Mouse (Mus musculus) megakaryocyte-erythroid progenitor cell, adult 5-6 weeks (primary cell): ENCODE measurements around the gene Nkiras1. TPM values are rescaled to one million over a fixed set of nuclear protein-coding genes. Genes with fewer than 3 reads are reported as not detected.
"Not testable (repeated sequence)": the region's sequence is repeated elsewhere in the genome, so short reads cannot be mapped to it uniquely, and the experiment has no call there.

ENCODE experiments used
- ATAC-seq: replicated peaks from 2 replicates; pipeline ENCODE4 v1.8.0; 2016; ENCODE audit warnings: mild to moderate bottlenecking, inconsistent platforms; ENCODE audit not compliant: severe bottlenecking, poor library complexity, low FRiP score, low TSS enrichment
- total RNA-seq, 2 experiments: library from RNA; stranded (forward) in 1 of 2; stranded (reverse) in 1 of 2; fragments of 200-1000, 215-1000 nt in 1 of 2; fragments of >200 nt in 1 of 2; fragmentation: Nextera tagmentation in 1 of 2; gene quantifications; 2 replicates each; pipeline ENCODE4 v1.2.3; 2014 to 2017

Nkiras1 gene
- total RNA-seq (2014; fragmentation: Nextera tagmentation) (16.1 and 19.4 TPM in 2 replicates), total RNA-seq (2017) (9.0 and 11.5 TPM in 2 replicates)

- ATAC-seq = peak; percentile 98
Measured at GRCm38 (mm10) chr14:18270529-18271441, at the start of gene Nkiras1, which contains the start of gene Rpl15. TSS of gene Nkiras1 (plus strand) at chr14:18271136. TSS of gene Rpl15 (minus strand) at chr14:18271391.

- ATAC-seq = no peak
Measured at GRCm38 (mm10) chr14:18221977-18222376, 49.0 kb upstream of the Nkiras1 start.

GRCm38 (mm10) chr14:18225431-18225830 is 45.5 kb upstream of the Nkiras1 start:
- not testable (repeated sequence) for ATAC-seq

DNA sequence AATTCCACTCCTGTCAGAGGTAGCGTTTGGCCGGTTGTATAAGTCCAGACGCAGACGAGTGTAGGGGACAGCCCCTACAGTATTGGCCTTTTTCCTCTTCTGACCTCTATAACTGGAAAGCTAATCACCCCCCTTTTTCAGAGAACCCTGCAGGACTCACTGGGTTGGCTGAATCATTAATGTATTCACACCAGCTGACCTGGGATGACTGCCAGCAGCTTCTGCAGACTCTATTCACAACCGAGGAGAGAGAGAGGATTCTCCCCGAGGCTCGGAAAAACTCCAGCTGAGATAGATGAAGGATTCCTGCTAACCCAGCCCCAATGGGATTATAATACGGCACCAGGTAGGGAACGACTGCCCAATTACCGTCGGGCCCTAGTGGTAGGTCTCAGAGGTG is 44.8 kb upstream of the Nkiras1 start:
- ATAC-seq = not testable (repeated sequence)

DNA sequence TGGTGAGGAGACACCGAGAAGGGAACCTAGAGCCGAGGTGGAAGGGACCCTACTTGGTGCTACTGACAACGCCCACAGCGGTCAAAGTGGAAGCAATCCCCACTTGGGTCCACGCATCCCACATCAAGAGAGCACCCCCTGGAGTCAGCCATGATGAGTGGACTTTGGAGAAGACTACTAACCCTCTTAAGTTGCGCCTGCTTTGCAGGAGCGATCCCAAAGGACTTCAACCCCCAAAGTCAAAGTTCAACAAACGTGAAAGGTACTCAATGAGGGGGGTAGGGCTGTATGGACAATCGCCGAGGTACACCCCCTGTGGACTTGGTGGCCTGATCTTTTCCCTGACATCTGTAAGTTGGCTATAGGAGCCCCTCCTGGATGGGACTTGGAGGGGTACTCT is 41.2 kb upstream of the Nkiras1 start:
- ATAC-seq = not testable (repeated sequence)

DNA sequence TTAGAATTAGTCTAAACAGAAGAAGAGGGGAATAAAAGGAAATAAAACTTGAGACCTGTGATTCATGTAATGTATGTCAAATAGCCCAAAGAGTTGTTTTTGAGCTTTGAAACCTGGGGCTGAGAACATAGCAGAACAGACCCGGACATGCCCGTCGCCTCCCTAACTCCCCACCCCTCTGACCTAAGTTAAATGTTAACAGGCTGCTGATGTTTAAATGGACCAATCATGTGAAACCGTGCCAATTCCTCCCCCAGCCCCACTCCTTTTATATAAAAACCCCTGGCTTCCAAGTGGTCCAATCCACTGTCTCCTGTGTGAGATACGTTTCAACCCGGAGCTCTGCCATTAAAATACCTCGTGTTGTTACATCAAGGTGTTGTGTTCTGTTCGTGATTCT is 39.1 kb upstream of the Nkiras1 start:
- not testable (repeated sequence) for ATAC-seq

- ATAC-seq = no peak
Measured at GRCm38 (mm10) chr14:18233076-18233475, 37.9 kb upstream of the Nkiras1 start.

DNA sequence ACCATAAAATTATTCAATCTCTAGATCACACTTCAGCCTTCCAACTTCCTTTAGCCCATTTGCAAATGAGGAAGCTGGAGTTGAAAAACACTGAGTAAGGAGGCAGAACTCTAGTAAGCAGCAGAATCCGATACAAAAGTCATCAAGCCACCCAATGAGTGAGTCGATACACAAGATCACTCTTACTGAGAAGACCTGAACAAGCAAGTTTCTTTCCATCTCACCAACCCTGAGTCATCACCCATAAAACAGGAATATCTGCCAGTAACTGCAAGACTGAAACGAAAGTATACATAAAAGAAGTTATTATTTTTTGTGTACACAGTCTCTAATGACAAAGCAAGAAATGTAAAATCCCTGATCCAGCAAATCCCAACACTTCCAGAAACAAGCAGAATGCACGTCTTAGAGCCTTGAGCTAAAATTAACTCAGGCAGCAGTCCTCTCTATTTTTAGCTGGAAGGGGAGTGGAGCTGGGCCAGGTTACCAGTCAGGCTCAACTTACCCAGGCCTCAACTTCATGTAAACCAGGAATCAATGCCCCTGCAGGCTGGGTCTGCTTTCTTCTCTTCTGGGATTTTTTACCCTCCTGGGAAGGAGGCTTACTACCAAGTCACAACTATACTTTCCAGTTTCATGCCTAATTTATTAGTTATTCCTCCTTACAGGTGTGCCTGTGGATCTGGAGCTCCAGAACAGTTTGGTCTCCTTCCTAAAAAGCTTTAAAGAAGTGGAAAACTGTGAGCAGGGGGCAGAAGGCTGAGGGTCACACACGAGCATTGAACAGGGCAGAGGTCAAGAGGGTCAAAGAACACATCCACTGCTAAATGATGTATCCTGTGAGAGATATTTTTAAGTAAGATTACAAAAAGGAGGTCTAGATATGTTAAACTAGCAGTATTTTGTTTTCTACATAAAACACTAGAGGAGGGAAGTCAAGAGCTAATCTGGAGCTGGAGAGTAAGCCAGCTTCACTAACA is 36.7 kb upstream of the Nkiras1 start:
- ATAC-seq = no peak

GRCm38 (mm10) chr14:18236496-18237235 is 34.3 kb upstream of the Nkiras1 start:
- not testable (repeated sequence) for ATAC-seq

DNA sequence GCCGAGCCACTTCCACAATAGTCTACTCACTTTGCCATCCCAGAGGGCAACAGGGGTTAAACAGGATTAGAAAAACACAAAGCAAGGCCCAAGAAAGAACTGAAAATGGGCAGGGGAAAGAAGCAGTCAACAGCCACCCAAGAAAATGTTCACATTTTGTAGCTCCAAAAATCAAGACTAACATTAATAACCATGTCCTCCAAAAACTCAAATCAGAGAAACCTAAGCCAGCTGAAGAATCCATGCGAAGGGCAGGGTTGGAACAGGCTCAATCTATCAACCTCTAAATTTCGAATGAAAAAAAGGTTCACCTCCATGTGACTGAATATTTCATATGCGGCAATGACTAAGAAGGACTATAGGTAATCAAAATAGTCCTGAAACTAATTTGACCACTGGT is 33.6 kb upstream of the Nkiras1 start:
- ATAC-seq = no peak

DNA sequence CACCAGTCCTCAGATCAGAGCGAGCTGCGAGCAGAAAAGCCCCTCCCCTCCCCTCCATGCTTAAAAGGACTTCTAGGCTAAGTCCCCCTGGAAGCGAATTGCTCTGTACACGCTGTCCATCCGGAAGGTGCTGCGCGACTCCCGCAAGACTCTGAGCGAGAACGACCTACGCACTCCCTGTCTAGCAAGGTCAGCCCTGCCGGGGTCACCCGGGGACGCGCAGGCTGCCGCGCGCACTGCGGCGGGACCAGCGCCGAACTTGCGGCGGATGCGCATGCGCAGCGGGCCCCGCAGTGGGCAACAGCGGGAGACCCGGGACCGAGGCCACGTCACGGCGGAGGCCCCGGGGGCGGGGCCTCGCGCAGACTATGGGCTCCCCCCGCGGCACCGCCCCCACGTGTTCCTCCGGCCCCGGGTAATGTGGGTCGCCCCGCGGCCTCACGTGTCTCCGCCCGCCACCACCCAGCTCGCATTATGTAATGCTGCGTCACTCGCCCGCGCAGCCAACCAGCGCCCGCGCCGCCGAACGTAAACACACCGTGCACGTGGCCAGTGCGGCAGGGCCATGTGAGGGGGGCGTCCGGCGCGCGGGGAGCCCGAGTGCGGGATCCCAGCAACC is 32.7 kb upstream of the Nkiras1 start:
- ATAC-seq = peak; percentile 81

DNA sequence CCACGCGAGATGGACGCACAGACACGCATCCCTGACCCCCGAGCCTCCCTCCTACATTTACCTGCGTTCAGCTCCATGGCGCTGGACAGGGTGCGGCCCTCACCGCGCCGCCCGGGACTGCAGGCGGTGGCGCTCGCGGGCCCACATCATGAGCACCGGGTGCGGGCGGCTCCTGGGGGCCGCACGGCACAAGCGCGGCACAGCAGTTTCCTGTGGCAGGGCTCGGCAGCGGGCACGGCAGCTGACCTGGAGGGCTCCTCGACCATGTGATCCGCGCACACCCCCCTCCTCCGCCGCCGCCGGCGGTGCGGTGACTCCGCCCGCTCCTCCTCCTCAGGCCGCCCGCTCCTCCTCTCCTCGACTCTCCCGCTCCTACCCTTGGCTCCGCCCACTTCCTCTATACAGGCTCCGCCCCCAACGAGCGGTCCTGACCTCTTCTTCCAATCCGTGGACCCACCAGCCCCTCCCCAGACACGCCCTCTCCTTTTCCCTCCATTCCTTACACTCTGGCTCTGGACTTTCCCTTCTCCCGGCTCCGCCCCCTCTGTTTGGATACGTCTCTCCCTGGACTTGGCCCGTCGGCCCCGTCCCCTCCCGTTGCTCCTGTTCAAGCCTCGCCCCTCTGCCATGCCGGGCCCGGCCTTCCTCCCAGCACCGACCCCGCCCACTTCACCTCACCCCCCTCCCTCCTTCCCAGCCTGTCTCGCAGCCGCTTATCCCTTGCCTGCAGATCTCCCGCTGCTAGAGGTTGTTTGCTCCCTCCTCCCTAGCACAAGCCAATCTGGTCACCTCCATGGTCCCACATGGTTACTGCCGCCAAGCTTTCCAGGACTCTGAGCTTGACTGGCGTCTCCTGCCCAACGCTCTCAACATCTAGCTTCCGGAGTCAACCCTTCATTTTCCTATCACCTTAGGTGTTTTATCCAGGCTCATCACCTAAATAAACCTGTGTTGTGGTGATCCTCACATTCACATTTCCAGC is 31.9 kb upstream of the Nkiras1 start, which contains the start of gene Nr1d2:
Gene Nr1d2, minus strand, starts transcription at position 378 of the 982 bp plus-strand sequence.
- ATAC-seq = peak; percentile 81

DNA sequence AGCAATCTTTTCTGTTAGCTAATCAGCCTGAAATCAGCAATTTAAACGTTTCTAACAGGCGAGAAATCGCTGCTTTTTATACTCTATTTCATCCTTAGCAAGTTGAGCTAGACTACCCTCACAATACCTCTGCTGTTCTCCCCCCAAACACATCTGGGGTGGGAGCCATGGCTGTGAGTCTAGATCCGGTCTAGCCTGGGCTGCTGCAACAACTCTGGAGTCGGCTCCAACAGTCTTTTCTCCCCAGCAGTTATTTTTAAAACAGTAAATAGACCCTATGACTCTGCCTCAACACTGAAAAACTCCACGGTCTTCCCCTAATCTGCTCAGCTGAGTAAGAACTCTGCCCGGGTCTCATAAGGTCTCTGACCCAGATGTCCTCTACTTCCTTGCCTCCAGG is 30.8 kb upstream of the Nkiras1 start:
- no peak for ATAC-seq

- ATAC-seq = no peak
Measured at GRCm38 (mm10) chr14:18241786-18242185, 29.1 kb upstream of the Nkiras1 start.

GRCm38 (mm10) chr14:18242638-18243130 is 28.3 kb upstream of the Nkiras1 start:
- no peak for ATAC-seq

- no peak for ATAC-seq
Measured at GRCm38 (mm10) chr14:18261203-18261602, 9.7 kb upstream of the Nkiras1 start.

- ATAC-seq = peak; percentile 80
Measured at GRCm38 (mm10) chr14:18263427-18263826, 7.5 kb upstream of the Nkiras1 start.
